Mouse (Mus musculus): ENCODE measurements around the gene Rhag.

The Rhag gene

GRCm38 (mm10) chr17:40874701-40875100 is 63.8 kb downstream of the Rhag start:
- no peak for DNase-seq (ENCODE audit: low read depth, low spot score)

DNA sequence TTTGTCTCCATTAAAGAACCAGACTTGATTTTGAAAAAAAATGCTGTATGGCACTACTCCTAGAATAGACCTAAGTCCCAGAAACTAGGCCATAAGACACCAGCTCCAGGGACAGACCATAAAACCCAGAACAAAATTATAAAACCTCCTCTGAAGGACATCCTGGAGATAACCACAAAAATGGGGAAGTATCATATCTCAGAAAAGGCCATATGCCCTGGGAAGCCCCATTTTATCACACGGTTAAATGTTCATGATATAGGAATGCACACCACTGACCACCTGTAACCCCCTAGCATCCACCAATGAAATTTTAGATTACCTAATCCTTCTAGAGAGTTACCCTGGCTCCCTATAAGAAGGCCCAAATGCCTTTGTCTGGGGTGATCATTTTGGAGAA is 64.6 kb downstream of the Rhag start:
- DNase-seq (ENCODE audit: low read depth, low spot score) = no peak

DNA sequence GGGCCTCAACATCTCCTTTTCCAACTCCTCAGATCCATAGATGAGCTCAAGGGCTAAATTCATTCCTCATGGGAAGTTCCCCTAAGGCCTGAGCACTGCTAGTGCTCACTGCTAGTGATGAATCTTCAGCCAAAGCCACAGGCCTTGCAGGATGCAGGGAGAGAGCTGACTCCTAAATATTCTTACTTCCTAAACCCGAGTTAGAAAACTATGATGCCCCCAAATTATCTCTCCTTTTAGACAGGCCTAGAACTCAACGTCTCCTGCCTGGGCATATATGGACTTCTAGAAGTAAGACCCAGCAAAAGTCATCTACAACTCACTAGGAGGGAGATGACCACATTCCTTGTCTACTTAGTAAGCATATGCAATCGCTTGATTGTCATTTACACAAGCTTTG is 66.8 kb downstream of the Rhag start:
- DNase-seq (ENCODE audit: low read depth, low spot score) = no peak

GRCm38 (mm10) chr17:40879528-40879923 is 68.6 kb downstream of the Rhag start:
- DNase-seq (ENCODE audit: low read depth, low spot score) = no peak

- no peak for DNase-seq (ENCODE audit: low read depth, low spot score)
Observed at GRCm38 (mm10) chr17:40879924-40880691, 69.2 kb downstream of the Rhag start, which contains the start of gene 9130008F23Rik. 9130008F23Rik (minus strand) TSS chr17:40880559.

GRCm38 (mm10) chr17:40882172-40882571 is 71.2 kb downstream of the Rhag start:
- no peak for DNase-seq (ENCODE audit: low read depth, low spot score)

- no peak for DNase-seq (ENCODE audit: low read depth, low spot score)
Observed at GRCm38 (mm10) chr17:40885155-40885554, 74.2 kb downstream of the Rhag start.

DNA sequence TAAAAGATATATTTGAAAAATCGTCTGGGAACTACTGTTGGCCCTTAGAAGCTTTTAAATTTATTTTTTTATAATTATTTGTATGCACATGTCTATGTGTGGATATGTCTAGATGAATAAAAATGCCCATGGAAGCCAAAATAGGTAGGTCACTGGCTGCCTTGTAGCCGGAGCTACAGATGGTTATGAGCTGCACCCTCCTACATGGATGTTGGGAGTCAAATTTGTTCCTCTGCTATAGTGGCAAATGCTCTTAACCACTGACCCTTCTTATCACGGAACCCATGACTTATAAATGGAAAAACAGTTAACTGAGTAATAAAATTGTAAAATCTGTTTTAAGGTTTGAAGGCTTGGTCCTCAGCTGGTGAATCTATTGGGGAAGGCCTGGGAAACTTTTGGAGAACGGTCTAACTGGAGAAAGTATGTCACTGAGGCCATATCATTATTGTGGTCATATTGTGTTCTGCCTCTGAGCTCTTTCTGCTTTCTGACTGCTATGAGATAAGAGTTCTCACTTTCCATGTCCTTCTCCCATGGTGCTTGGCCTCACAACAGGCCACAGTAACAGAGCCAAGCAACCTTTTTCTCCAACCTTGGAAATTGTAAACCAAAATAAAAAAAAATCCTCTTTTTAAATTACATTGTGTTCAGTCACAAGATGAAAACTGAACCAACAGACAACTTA is 77.1 kb downstream of the Rhag start:
- no peak for DNase-seq (ENCODE audit: low read depth, low spot score)

All from WW6 (cell line).